Mouse (Mus musculus) lung, adult 2 months (tissue): ENCODE results near the gene Nrros.

Source experiments
- CTCF ChIP-seq: fragments of 200-500 bp; IDR thresholded peaks from 2 replicates; pipeline ENCODE4 v1.5.1; 2011; ENCODE audit warnings: mild to moderate bottlenecking, low read length, control low read depth; ENCODE audit not compliant: insufficient read depth
- POLR2A ChIP-seq: fragments of 200-500 bp; IDR thresholded peaks from 2 replicates; pipeline ENCODE4 v1.6.1; 2011; ENCODE audit warnings: low read depth, mild to moderate bottlenecking, control low read depth, low read length, borderline replicate concordance; ENCODE audit errors: extremely low read depth

DNA sequence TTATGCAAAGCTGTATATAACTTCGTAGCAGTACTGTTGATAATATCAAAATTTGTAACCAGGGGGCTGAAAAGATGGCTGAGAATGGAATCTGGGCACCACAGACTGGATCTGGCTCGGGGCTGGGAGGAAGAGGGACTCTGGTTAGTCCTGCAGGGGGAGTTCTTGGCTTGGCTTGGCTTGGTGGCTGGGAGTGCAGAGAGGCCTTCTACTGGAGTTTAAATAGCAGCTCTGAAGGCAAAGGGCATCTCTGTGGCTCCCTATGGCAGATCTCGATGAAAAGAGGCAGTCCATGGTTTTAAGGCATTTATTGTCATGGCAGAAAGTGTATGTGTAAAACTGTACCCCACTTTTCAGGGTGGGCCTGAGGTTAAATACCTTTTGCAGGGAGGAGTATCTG is 39.5 kb upstream of the Nrros start:
- TF ChIP-seq CTCF (peak; percentile 39; the same call in 1 of the 2 replicates), POLR2A (no peak)
